Mouse (Mus musculus): ENCODE results near the gene Cryba2. TPM values are rescaled to one million over a fixed set of nuclear protein-coding genes. Genes with fewer than 3 reads are reported as not detected.

Cryba2 gene
- polyA plus RNA-seq, 1 experiment from 2014 or later: not detected

DNA sequence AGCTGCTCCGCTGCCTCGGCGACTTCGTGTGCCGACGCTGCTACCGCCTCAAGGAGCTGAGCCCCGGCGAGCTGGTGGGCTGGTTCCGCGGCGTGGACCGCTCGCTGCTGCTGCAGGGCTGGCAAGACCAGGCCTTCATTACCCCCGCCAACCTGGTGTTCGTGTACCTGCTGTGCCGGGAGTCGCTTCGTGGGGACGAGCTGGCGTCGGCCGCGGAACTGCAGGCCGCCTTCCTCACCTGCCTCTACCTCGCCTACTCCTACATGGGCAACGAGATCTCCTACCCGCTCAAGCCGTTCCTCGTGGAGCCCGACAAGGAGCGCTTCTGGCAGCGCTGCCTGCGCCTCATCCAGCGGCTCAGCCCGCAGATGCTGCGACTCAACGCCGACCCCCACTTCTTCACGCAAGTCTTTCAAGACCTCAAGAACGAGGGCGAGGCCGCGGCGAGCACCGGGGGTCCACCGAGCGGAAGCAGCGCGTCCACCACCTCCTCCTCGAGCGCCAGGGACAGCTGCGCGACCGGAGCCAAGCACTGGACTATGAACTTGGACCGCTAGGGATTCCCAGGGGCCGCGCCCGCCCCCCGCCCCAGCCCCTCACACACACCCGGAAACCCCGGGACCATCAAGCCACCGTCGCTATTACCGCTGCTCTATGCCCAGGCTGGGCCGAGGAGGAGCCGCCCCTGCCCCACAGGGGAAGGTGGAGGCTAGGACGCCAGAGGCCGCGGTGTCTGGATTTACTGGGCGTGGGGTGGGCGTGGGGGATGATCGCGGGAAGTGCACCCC, 37.1 kb downstream of the Cryba2 start:
- Histone ChIP-seq H3K27ac (ENCODE audit: low read depth, low read length) (peak overlapping the region; percentile 75; the same call in 1 of the 2 replicates), H3K4me1 (ENCODE audit: control insufficient read depth, insufficient read depth, low read length) (peaks cover 27% of the 10 kb centered on the region), H3K9ac (ENCODE audit: low read length) (peak overlapping the region; percentile 82), H3K9me3 (ENCODE audit: control insufficient read depth, low read length) (no peaks in the 10 kb centered on the region), H3K4me2 (ENCODE audit: low read depth) (peak overlapping the region; percentile 87), H3K4me3 (ENCODE audit: low read depth, low read length) (peak overlapping the region; percentile 73), H3K27me3 (ENCODE audit: control insufficient read depth, insufficient read depth, low read length) (peaks cover 21% of the 10 kb centered on the region), H3K36me3 (ENCODE audit: control insufficient read depth, insufficient read depth, low read length) (no peaks in the 10 kb centered on the region)
- under 1% methylated on average over 71 of the region's 74 CpGs for WGBS
- ATAC-seq (ENCODE audit: insufficient read depth, low FRiP score, low TSS enrichment) (no peak), DNase-seq (ENCODE audit: low spot score) (peak; percentile 55)

DNA sequence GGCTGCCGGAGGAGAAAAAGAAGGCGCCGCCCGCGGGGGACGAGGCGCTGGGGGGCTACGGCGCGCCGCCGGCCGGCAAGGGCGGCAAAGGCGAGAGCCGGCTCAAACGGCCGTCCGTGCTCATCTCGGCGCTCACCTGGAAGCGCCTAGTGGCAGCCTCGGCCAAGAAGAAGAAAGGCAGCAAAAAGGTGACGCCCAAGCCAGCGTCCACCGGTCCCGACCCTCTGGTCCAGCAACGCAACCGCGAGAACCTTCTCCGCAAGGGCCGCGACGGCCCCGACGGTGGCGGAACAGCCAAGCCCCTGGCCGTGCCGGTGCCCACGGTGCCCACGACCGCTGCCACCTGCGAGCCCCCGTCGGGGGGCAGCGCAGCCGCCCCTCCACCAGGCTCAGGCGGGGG, 37.8 kb downstream of the Cryba2 start:
- Histone ChIP-seq H3K27ac (ENCODE audit: low read depth, low read length) (peak overlapping the region; percentile 75; the same call in 1 of the 2 replicates), H3K4me2 (ENCODE audit: low read depth) (peak overlapping the region; percentile 87), H3K4me3 (ENCODE audit: low read depth, low read length) (peak overlapping the region; percentile 73), H3K9me3 (ENCODE audit: control insufficient read depth, low read length) (no peaks in the 10 kb centered on the region), H3K4me1 (ENCODE audit: control insufficient read depth, insufficient read depth, low read length) (peaks cover 27% of the 10 kb centered on the region), H3K27me3 (ENCODE audit: control insufficient read depth, insufficient read depth, low read length) (peaks cover 23% of the 10 kb centered on the region), H3K36me3 (ENCODE audit: control insufficient read depth, insufficient read depth, low read length) (no peaks in the 10 kb centered on the region), H3K9ac (ENCODE audit: low read length) (peak overlapping the region; percentile 82)
- ATAC-seq (ENCODE audit: insufficient read depth, low FRiP score, low TSS enrichment) (no peak), DNase-seq (ENCODE audit: low spot score) (no peak)
- under 1% methylated on average over 42 of the region's 48 CpGs for WGBS

DNA sequence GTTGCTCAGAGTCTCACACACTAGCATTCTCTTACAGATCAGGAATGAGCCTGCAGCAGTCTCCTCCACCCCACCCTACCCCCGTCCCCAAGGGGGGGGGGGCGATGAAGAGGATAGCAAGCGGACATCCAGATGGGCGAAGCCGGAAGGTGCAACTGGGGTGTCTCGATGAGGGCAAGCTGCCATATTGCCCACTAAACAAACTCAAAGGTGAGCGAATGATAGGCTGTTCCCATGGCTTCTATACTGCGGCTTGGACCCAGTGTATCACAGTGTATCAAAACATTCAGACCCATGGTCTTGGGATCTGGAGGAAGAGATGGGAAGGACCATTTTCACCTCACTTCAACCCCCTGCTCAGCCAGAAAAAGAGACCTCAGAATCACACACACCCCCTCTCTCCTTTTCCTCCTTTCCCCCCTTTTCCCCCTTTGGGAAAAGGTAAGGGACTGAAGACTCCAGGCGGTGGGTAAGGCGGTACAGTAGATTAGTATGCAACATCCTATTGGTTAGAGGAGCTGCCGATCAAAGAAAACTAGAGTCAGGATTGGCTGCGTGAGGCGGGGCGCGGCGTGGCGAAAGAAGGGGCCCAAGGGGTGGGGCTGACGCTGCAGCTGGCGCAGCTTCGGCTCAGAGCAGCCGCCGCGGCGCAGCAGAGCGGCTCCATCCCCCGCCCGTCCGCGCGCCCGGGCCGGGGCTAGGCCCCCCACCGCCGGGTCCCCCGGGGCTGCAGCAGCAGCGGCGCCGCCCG, 38.5 kb downstream of the Cryba2 start, which contains the start of gene Cdk5r2:
Cdk5r2 (plus strand) TSS at position 629 of the 751 bp plus-strand sequence.
- H3K4me1 ChIP-seq (ENCODE audit: control insufficient read depth, insufficient read depth, low read length): peaks cover 27% of the 10 kb centered on the region
- WGBS: 2% methylated on average over 29 of the region's 39 CpGs

DNA sequence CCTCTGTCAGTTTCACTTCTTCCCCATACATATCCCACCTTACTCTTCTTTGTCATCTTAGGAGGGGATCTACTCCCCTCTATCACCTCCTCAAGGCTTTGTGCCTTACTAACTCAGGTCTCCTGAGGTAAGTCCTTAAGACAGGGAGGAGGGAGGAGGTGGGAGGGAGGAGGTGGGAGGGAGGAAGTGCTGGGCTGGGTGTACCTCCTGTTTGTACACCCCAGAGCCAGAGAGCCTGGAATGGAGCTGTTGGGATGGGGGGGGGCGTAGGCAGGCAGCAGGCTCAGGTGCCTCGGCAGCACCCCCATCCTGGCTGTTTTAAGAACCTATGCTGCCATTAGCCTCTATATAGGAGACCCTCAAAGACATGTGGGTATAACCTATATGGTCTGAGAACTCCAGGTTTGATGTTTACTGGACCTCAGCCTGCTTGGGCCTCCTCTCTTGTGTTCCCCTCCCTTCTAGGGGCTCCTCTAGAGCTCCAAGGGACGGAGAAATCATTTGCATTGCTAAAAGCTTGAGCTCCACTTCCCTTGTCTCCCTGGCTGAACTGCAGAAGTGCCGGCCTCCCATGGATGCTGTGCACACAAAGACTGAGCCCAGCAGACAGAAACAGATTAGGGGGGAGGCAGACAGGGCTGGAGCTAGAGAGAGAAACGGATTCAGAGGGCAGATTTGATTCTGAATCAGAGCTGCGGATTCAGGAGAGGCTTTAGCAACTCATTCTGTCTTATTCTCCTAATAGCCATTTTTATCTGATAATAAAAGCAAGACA, 41.8 kb downstream of the Cryba2 start:
- Histone ChIP-seq H3K9me3 (ENCODE audit: control insufficient read depth, low read length) (no peaks in the 10 kb centered on the region), H3K27me3 (ENCODE audit: control insufficient read depth, insufficient read depth, low read length) (peaks cover 15% of the 10 kb centered on the region), H3K4me3 (ENCODE audit: low read depth, low read length) (no peak overlapping the region), H3K27ac (ENCODE audit: low read depth, low read length) (no peak overlapping the region), H3K36me3 (ENCODE audit: control insufficient read depth, insufficient read depth, low read length) (no peaks in the 10 kb centered on the region), H3K4me2 (ENCODE audit: low read depth) (no peak overlapping the region), H3K9ac (ENCODE audit: low read length) (peak overlapping the region; percentile 7; the same call in 1 of the 2 replicates), H3K4me1 (ENCODE audit: control insufficient read depth, insufficient read depth, low read length) (peaks cover 16% of the 10 kb centered on the region; the same call in 1 of the 2 replicates)
- DNase-seq (ENCODE audit: low spot score) (peak; percentile 43), ATAC-seq (ENCODE audit: insufficient read depth, low FRiP score, low TSS enrichment) (no peak)
- WGBS: 9% methylated on average over 6 of the region's 6 CpGs

More for the DNA sequence above, 38.5 kb downstream of the Cryba2 start, which contains the start of gene Cdk5r2:
- Histone ChIP-seq H3K27me3 (ENCODE audit: control insufficient read depth, insufficient read depth, low read length) (peaks cover 23% of the 10 kb centered on the region), H3K4me2 (ENCODE audit: low read depth) (peak within 1 kb of the TSS; percentile 87), H3K9me3 (ENCODE audit: control insufficient read depth, low read length) (no peaks in the 10 kb centered on the region), H3K9ac (ENCODE audit: low read length) (peak within 1 kb of the TSS; percentile 82), H3K27ac (ENCODE audit: low read depth, low read length) (peak within 1 kb of the TSS; percentile 75; the same call in 1 of the 2 replicates), H3K36me3 (ENCODE audit: control insufficient read depth, insufficient read depth, low read length) (no peaks in the 10 kb centered on the region), H3K4me3 (ENCODE audit: low read depth, low read length) (peak within 1 kb of the TSS; percentile 73)
- ATAC-seq (ENCODE audit: insufficient read depth, low FRiP score, low TSS enrichment) (peak; percentile 84), DNase-seq (ENCODE audit: low spot score) (peak; percentile 92)

DNA sequence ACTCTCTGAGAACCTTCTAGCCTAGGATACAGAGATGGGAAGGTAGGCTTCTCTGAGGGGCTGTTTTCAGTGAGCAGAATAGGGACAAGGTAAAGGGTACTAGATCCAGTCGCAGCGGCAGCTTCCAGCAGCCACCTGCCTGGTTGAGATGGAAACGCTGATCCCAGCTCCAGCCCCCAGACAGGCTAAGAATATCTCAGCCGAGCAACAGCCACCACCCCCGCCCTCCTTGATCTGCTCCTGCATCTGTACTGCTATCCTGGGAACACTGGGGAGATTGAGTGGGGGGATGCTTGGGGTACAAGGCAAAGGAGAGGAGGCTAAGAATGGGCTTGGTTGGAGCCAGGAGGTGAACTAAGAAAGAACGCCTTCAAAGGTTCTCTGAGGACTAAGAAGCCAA, 42.7 kb downstream of the Cryba2 start:
- no peak for DNase-seq (ENCODE audit: low spot score)
- no peak overlapping the region for H3K9ac ChIP-seq (ENCODE audit: low read length)
- H3K4me1 ChIP-seq (ENCODE audit: control insufficient read depth, insufficient read depth, low read length): peaks cover 9% of the 10 kb centered on the region; the same call in 1 of the 2 replicates
- ATAC-seq (ENCODE audit: insufficient read depth, low FRiP score, low TSS enrichment): no peak
- H3K4me3 ChIP-seq (ENCODE audit: low read depth, low read length): no peak overlapping the region
- no peak overlapping the region for H3K27ac ChIP-seq (ENCODE audit: low read depth, low read length)
- H3K9me3 ChIP-seq (ENCODE audit: control insufficient read depth, low read length): no peaks in the 10 kb centered on the region
- 34% methylated on average over 6 of the region's 6 CpGs for WGBS
- peaks cover 5% of the 10 kb centered on the region for H3K27me3 ChIP-seq (ENCODE audit: control insufficient read depth, insufficient read depth, low read length)
- no peaks in the 10 kb centered on the region for H3K36me3 ChIP-seq (ENCODE audit: control insufficient read depth, insufficient read depth, low read length)
- H3K4me2 ChIP-seq (ENCODE audit: low read depth): no peak overlapping the region

DNA sequence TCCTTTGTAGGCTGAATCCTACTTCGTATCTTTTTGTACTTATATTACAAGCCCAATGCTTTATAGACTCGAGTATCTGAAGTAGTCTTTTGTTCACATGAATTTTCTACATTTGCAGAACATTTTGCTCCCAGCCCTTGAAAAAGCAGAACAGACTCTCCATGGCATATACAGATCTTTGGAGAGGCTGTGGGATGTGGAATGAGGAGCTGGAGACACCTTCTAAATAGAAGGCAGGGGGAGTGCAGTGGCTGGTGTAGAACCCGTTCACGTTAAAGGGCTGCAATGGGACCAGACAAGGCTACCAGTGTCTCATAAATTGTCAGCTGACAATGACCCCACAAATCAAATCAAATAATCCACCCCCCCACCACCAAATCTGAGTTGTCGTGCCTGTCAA, 44.0 kb downstream of the Cryba2 start:
- no peak overlapping the region for H3K27ac ChIP-seq (ENCODE audit: low read depth, low read length)
- 0 out of 2 replicates have a peak, but pooled peaks cover 5% of the 10 kb centered on the region for H3K27me3 ChIP-seq (ENCODE audit: control insufficient read depth, insufficient read depth, low read length)
- ATAC-seq (ENCODE audit: insufficient read depth, low FRiP score, low TSS enrichment) (no peak), DNase-seq (ENCODE audit: low spot score) (no peak)
- 57% methylated on average over 5 of the region's 5 CpGs for WGBS
- H3K9ac ChIP-seq (ENCODE audit: low read length): no peak overlapping the region
- no peak overlapping the region for H3K4me2 ChIP-seq (ENCODE audit: low read depth)
- no peak overlapping the region for H3K4me3 ChIP-seq (ENCODE audit: low read depth, low read length)
- no peaks in the 10 kb centered on the region for H3K9me3 ChIP-seq (ENCODE audit: control insufficient read depth, low read length)
- peaks cover 7% of the 10 kb centered on the region; the same call in 1 of the 2 replicates for H3K4me1 ChIP-seq (ENCODE audit: control insufficient read depth, insufficient read depth, low read length)
- no peaks in the 10 kb centered on the region for H3K36me3 ChIP-seq (ENCODE audit: control insufficient read depth, insufficient read depth, low read length)

DNA sequence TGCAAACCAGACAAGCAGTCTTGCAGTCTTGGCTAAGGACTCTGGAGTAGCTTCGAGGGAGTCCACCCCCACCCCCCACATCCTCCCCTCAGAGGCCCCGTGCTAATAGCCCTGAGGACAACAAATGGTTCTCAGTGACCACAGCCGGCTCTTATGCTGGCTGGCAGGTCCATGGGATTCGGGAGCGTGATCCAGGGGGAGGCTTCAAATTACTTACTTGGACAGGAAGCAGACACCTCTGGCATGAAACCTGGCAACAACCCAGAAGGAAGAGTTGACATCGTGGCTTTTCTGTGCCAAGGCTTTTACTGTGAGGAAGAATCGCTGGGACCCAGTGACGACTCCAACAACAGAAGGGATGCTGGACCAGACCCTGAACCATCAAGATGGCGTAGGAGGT, 46.6 kb downstream of the Cryba2 start:
- DNase-seq (ENCODE audit: low spot score) (no peak), ATAC-seq (ENCODE audit: insufficient read depth, low FRiP score, low TSS enrichment) (no peak)
- Histone ChIP-seq H3K27ac (ENCODE audit: low read depth, low read length) (no peak overlapping the region), H3K4me2 (ENCODE audit: low read depth) (no peak overlapping the region), H3K36me3 (ENCODE audit: control insufficient read depth, insufficient read depth, low read length) (no peaks in the 10 kb centered on the region), H3K27me3 (ENCODE audit: control insufficient read depth, insufficient read depth, low read length) (0 out of 2 replicates have a peak, but pooled peaks cover 5% of the 10 kb centered on the region), H3K9ac (ENCODE audit: low read length) (no peak overlapping the region), H3K9me3 (ENCODE audit: control insufficient read depth, low read length) (no peaks in the 10 kb centered on the region), H3K4me1 (ENCODE audit: control insufficient read depth, insufficient read depth, low read length) (no peaks in the 10 kb centered on the region), H3K4me3 (ENCODE audit: low read depth, low read length) (no peak overlapping the region)
- WGBS: 39% methylated on average over 9 of the region's 9 CpGs

DNA sequence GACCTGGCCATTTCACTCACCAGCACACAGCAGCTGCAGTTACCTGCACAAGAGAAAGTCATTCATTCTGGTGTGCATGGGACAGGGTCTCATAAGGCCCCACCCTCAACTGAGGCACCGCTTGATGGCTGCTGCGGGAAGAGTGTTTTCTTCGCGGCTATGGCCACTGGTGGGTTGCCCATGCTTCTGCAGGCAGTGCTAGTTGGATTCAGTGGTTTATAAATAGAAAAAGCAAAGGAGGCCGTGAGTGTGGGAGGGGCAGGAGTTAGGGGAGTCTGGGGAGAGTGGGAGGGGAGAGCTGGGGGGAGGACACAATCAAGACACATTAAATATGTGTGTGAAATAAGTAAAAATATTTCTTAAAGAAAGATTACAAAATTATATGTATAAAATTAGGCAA, 49.9 kb downstream of the Cryba2 start:
- H3K36me3 ChIP-seq (ENCODE audit: control insufficient read depth, insufficient read depth, low read length): no peaks in the 10 kb centered on the region
- H3K27ac ChIP-seq (ENCODE audit: low read depth, low read length): no peak overlapping the region
- no peaks in the 10 kb centered on the region for H3K9me3 ChIP-seq (ENCODE audit: control insufficient read depth, low read length)
- H3K4me3 ChIP-seq (ENCODE audit: low read depth, low read length): no peak overlapping the region
- no peak overlapping the region for H3K9ac ChIP-seq (ENCODE audit: low read length)
- no peak overlapping the region for H3K4me2 ChIP-seq (ENCODE audit: low read depth)
- DNase-seq (ENCODE audit: low spot score) (no peak), ATAC-seq (ENCODE audit: insufficient read depth, low FRiP score, low TSS enrichment) (no peak)
- H3K4me1 ChIP-seq (ENCODE audit: control insufficient read depth, insufficient read depth, low read length): no peaks in the 10 kb centered on the region
- whole genome bisulfite sequencing: 85% methylated on average over 5 of the region's 5 CpGs
- no peaks in the 10 kb centered on the region for H3K27me3 ChIP-seq (ENCODE audit: control insufficient read depth, insufficient read depth, low read length)
